Mouse (Mus musculus) olfactory bulb, adult 2 months (tissue): Measurements from ENCODE around the gene Idnk.

Experiments
- CTCF ChIP-seq: fragments of 200-500 bp; IDR thresholded peaks from 2 replicates; pipeline ENCODE4 v1.5.1; 2012; ENCODE audit warnings: low read depth, mild to moderate bottlenecking, low read length, moderate library complexity; ENCODE audit not compliant: insufficient read depth
- POLR2A ChIP-seq: fragments of 200-500 bp; IDR thresholded peaks from 2 replicates; pipeline ENCODE4 v1.6.1; 2012; ENCODE audit warnings: mild to moderate bottlenecking, low read depth, low read length, moderate library complexity; ENCODE audit not compliant: insufficient read depth

- TF ChIP-seq CTCF (no peak), POLR2A (no peak)
Measured at GRCm38 (mm10) chr13:58112191-58112590, 45.3 kb upstream of the Idnk start.
